Mouse (Mus musculus) heart, postnatal 0 days (tissue): ENCODE measurements around the gene 1700024G13Rik.

ENCODE experiments used
- CTCF ChIP-seq: IDR thresholded peaks from 2 replicates; pipeline ENCODE4 v1.5.1; 2016; ENCODE audit warnings: antibody characterized with exemption, control low read depth, low read depth
- EP300 ChIP-seq: IDR thresholded peaks from 2 replicates; pipeline ENCODE4 v1.6.1; 2016; ENCODE audit warnings: antibody characterized with exemption, low read depth

DNA sequence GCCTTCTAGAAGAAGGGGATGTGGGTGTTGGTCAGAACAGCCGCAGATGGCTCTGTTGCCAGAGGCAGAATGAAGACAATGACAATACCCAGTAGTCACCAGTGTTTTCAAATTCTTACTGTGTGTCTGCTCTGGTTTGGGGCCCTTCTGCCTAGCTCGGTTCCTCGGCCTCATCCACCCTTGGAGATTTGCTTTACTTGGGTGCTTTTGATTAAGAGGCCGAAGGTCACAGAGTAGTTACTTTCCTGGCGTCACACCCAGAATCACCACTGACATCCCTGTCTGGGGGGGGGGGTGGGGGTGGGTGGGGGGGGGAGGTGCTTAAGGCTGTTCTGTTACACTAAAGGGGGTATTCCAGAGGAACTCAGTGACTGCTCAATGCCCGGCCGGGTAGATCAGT is 23.8 kb downstream of the 1700024G13Rik start:
- TF ChIP-seq CTCF (no peak), EP300 (no peak)
